Mouse (Mus musculus) thymus, adult 2 months (tissue): ENCODE measurements around the gene Mfsd8. TPM values are rescaled to one million over a fixed set of nuclear protein-coding genes. Genes with fewer than 3 reads are reported as not detected.
"Not testable (repeated sequence)": the region's sequence is repeated elsewhere in the genome, so short reads cannot be mapped to it uniquely, and the experiment has no call there.

Experiments used
- DNase-seq: peaks from one replicate; pipeline ENCODE4 v3.0.0; 2021
- H3K27ac ChIP-seq: fragments of 200-500 bp; 2 replicates; pipeline ENCODE4 v1.5.1; 2012; ENCODE audit warnings: low read length, control low read depth; ENCODE audit not compliant: control insufficient read depth, insufficient read depth
- H3K27me3 ChIP-seq: fragments of 200-500 bp; 2 replicates; pipeline ENCODE4 v1.6.1; 2012; ENCODE audit warnings: mild to moderate bottlenecking, low read length, moderate library complexity, mixed read lengths; ENCODE audit not compliant: control insufficient read depth, insufficient read depth
- H3K36me3 ChIP-seq: fragments of 200-500 bp; 2 replicates; pipeline ENCODE4 v1.6.1; 2012; ENCODE audit warnings: mild to moderate bottlenecking, low read length, moderate library complexity; ENCODE audit not compliant: control insufficient read depth, insufficient read depth
- H3K4me1 ChIP-seq: fragments of 200-500 bp; replicated peaks from 2 replicates; pipeline ENCODE4 v1.6.1; 2012; ENCODE audit warnings: low read length; ENCODE audit not compliant: control insufficient read depth, insufficient read depth
- H3K4me3 ChIP-seq: fragments of 200-500 bp; 2 replicates; pipeline ENCODE4 v1.5.1; 2012; ENCODE audit warnings: mild to moderate bottlenecking, low read length, control low read depth, moderate library complexity; ENCODE audit not compliant: control insufficient read depth, insufficient read depth
- CTCF ChIP-seq: fragments of 200-500 bp; IDR thresholded peaks from 2 replicates; pipeline ENCODE4 v1.5.1; 2012; ENCODE audit warnings: mild to moderate bottlenecking, control low read depth, low read length, moderate library complexity, borderline replicate concordance; ENCODE audit not compliant: control insufficient read depth, poor library complexity, insufficient read depth; ENCODE audit errors: extremely low read depth
- POLR2A ChIP-seq: fragments of 200-500 bp; IDR thresholded peaks from 2 replicates; pipeline ENCODE4 v1.6.1; 2012; ENCODE audit warnings: mild to moderate bottlenecking, low read length, control low read depth, moderate library complexity; ENCODE audit not compliant: control insufficient read depth, poor library complexity, insufficient read depth; ENCODE audit errors: extremely low read depth
- WGBS: fragments of 180-500 bp; shearing (Covaris S2); methylation state at CpG from one replicate; pipeline ENCODE4 v1.1.7; 2018; 5-methylcytosine and 5-hydroxymethylcytosine counted together
- polyA plus RNA-seq: library from polyadenylated mRNA; depleted of rRNA; stranded (reverse); fragments of >200 nt; gene quantifications from 2 replicates; pipeline ENCODE4 v1.2.3, GENCODE M21; 2012; rRNA removed

Mfsd8 gene
- polyA plus RNA-seq, result 7.5 and 8.3 TPM in 2 replicates

DNA sequence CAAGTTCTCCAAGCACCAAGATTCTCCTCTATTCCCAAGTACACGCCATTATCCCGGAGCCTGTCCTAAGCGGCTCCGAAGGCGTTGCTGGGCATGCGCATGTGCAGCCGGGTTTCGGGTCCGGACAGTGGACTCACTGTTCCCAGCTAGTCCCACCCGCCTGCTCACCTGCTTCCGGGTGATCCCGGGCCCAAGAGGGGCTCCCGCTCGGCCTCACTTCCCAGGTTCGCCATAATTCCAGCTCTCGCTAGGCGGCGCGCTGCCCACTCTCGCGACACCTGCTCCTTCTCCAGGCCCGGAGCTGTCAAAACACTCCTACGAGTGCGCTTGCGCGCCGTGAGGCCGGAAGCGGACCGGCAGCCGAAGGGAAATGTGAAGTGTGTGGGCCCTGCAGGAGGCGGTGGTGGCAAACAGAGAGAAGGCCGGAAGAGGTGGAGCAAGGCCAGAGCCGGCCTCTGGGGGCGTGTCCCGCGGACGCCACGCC, at the start of gene Mfsd8:
Gene Mfsd8, minus strand, starts transcription at position 414 of the 484 bp plus-strand sequence.
- H3K4me1 ChIP-seq, H3K27ac ChIP-seq, H3K27me3 ChIP-seq, H3K36me3 ChIP-seq: not testable (repeated sequence)
- TF ChIP-seq CTCF, result peak; percentile 65; the same call in 1 of the 2 replicates
- TF ChIP-seq POLR2A, result 0 out of 2 replicates have a peak, but pooled peaks have one; percentile 35
- DNase-seq, result peak; percentile 95
- under 1% methylated on average over 38 of the region's 39 CpGs for WGBS
- peak within 1 kb of the TSS; percentile 68 for H3K4me3 ChIP-seq

DNA sequence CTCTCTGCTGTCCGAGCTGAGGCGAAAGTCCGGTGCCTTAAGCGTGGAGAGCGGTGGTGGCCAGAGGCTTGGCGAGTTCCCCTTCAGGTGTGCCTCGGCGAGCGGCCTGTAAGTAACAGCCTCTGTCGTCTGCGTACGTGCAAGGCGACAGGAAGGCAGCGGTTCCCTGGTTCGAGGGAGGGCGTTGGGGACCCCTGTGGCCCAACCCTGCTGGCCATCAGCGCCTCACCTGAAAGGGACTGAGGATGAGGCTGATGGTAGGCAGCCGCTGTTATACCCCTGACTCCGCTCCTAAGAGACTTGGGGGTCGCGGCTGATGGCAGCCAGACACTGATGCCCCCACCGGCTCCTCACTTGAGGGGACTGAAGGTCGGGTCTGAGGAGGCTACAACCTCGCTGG, 47.6 kb upstream of the Mfsd8 start:
- H3K27ac ChIP-seq, H3K27me3 ChIP-seq, H3K36me3 ChIP-seq, H3K4me1 ChIP-seq: not testable (repeated sequence)
- H3K4me3 ChIP-seq, result peak overlapping the region; percentile 78
- WGBS, result 3% methylated on average over 21 of the region's 24 CpGs
- DNase-seq, result peak; percentile 44

DNA sequence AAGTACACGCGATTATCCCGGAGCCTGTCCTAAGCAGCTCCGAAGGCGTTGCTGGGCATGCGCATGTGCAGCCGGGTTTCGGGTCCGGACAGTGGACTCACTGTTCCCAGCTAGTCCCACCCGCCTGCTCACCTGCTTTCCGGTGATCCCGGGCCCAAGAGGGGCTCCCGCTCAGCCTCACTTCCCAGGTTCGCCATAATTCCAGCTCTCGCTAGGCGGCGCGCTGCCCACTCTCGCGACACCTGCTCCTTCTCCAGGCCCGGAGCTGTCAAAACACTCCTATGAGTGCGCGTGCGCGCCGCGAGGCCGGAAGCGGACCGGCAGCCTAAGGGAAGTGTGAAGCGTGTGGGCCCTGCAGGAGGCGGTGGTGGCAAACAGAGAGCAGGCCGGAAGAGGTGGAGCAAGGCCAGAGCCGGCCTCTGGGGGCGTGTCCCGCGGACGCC, 47.2 kb upstream of the Mfsd8 start:
- not testable (repeated sequence) for H3K27me3 ChIP-seq, H3K27ac ChIP-seq, H3K4me1 ChIP-seq, H3K36me3 ChIP-seq
- TF ChIP-seq POLR2A, result 0 out of 2 replicates have a peak, but pooled peaks have one; percentile 36
- peak; percentile 65; the same call in 1 of the 2 replicates for TF ChIP-seq CTCF
- under 1% methylated on average over 38 of the region's 38 CpGs for WGBS
- peak overlapping the region; percentile 92 for H3K4me3 ChIP-seq
- peak; percentile 98 for DNase-seq

DNA sequence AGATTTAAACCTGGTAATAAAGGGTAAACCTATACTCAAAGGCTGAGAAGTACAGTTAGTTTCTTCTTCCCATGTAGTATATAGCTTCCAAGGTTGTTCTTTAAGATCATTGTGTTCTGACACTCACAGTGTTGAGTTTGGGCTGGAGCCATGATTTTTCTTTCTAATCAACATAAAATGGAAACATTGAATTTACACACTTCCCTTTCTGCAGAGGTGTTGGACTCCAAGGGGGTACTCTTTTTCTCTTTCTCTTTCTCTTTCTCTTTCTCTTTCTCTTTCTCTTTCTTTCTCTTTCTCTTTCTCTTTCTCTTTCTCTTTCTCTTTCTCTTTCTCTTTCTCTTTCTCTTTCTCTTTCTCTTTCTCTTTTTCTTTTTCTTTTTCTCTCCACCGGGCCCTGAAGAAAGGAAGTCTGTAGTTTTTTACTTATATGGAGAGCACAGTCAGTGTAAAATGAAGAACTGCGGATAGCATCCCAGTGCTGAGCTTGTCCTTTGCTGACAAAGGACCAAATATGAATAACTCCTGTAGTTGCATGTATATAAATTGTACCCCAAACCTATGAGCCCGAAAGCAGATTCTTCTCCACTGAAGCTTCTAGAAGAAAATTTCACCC, 6.5 kb upstream of the Mfsd8 start:
- not testable (repeated sequence) for H3K27ac ChIP-seq, H3K4me3 ChIP-seq
- 94% methylated on average over 3 of the region's 3 CpGs for WGBS

DNA sequence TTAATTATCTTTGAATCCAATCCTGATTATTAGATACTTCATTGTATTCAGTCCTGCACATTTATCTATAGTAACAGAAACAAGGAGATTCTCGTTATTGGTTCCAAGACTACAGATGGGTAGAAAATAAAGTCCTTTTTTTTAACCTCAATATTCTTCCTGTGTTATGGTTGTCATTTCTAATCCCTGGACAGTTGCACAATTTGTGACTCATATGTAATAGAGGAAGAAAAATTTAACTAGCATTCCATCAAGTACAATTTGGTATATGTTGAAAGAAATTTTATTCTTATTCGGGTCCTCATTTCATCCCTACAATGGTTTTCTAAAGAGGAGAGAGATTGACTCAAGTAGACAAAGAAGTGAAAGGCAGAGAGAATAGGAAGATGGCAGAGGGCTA, 1.2 kb upstream of the Mfsd8 start:
- DNase-seq, H3K4me1 ChIP-seq, H3K27ac ChIP-seq, H3K4me3 ChIP-seq, H3K27me3 ChIP-seq, H3K36me3 ChIP-seq: not testable (repeated sequence)
- WGBS, result 96% methylated on average over 2 of the region's 2 CpGs

More for the DNA sequence above, 6.5 kb upstream of the Mfsd8 start:
- not testable (repeated sequence) for H3K4me1 ChIP-seq, H3K27me3 ChIP-seq, DNase-seq, H3K36me3 ChIP-seq

DNA sequence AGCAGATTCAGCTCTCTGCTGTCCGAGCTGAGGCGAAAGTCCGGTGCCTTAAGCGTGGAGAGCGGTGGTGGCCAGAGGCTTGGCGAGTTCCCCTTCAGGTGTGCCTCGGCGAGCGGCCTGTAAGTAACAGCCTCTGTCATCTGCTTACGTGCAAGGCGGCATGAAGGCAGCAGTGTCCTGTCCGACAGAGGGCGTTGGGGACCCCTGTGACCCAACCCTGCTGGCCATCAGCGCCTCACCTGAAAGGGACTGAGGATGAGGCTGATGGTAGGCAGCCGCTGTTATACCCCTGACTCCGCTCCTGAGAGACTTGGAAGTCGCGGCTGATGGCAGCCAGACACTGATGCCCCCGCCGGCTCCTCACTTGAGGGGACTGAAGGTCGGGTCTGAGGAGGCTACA, 332 bp upstream of the Mfsd8 start:
- WGBS, result 1% methylated on average over 18 of the region's 21 CpGs
- not testable (repeated sequence) for H3K27me3 ChIP-seq, H3K4me1 ChIP-seq, H3K27ac ChIP-seq, H3K36me3 ChIP-seq
- DNase-seq, result peak; percentile 53
- peak overlapping the region; percentile 68 for H3K4me3 ChIP-seq

DNA sequence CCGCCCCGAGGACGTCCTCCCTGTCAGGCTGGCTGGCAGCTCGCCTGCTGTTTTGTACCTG, 101 bp upstream of the Mfsd8 start, which contains the start of gene Abhd18:
Gene Abhd18, plus strand, starts transcription at position 14 of the 61 bp plus-strand sequence.
- 0% methylated on average over 2 of the region's 4 CpGs for WGBS

DNA sequence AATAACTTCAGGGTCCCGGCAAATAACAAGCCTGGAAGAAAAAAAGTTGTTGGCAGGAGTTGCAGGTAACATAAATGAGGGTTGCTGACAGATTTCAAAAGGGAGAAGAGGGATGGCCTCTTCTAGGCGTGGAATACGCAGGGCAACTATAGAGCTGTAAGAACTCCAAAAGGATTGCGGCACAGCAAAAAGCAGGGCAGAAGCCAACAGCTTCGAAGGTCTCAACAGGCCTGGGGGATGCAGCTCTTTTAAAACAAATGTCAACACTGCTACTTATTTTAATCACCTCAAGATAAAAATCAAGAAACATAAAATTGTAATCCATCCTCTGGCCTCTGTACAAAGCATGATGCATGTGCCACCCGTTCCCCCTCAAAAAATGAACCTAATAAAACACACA, 1.2 kb downstream of the Mfsd8 start:
- H3K27ac ChIP-seq, H3K4me3 ChIP-seq: not testable (repeated sequence)
- WGBS, result 80% methylated on average over 6 of the region's 6 CpGs

More for the DNA sequence above, 101 bp upstream of the Mfsd8 start, which contains the start of gene Abhd18:
- not testable (repeated sequence) for H3K27ac ChIP-seq, DNase-seq, H3K36me3 ChIP-seq, H3K4me1 ChIP-seq, H3K27me3 ChIP-seq
- H3K4me3 ChIP-seq, result peak within 1 kb of the TSS; percentile 68

More for the DNA sequence above, 1.2 kb downstream of the Mfsd8 start:
- not testable (repeated sequence) for DNase-seq, H3K27me3 ChIP-seq, H3K4me1 ChIP-seq, H3K36me3 ChIP-seq
